Mouse (Mus musculus) spleen, embryonic (tissue): ENCODE measurements around the gene C1qb.

Experiments used
- CTCF ChIA-PET: fragments of 350-600 bp; sonication (Branson Sonifier 250); formaldehyde crosslinking; loops from one replicate; lab custom pipeline; 2022; lab: Charles Lee

Gene C1qb

GRCm38 (mm10) chr4:136886101-136886500 is at the start of gene C1qb:
Gene C1qb (minus strand): TSS chr4:136886187.
- CTCF ChIA-PET: no interaction called here

- CTCF ChIA-PET: no interaction called here
These were observed 49.0 kb upstream of the C1qb start for GRCm38 (mm10) chr4:136934746-136935613.

- CTCF ChIA-PET: no interaction called here
These were observed 44.5 kb upstream of the C1qb start for GRCm38 (mm10) chr4:136930474-136930873.

GRCm38 (mm10) chr4:136928928-136929327 is 42.9 kb upstream of the C1qb start:
- CTCF ChIA-PET: no interaction called here

- CTCF ChIA-PET: no interaction called here
These were observed 39.8 kb upstream of the C1qb start for GRCm38 (mm10) chr4:136925804-136926203.

GRCm38 (mm10) chr4:136924529-136924928 is 38.5 kb upstream of the C1qb start:
- CTCF ChIA-PET: no interaction called here

- CTCF ChIA-PET: no interaction called here
These were observed 33.5 kb upstream of the C1qb start for GRCm38 (mm10) chr4:136919526-136919925.

GRCm38 (mm10) chr4:136918834-136919233 is 32.8 kb upstream of the C1qb start:
- CTCF ChIA-PET: no interaction called here

- CTCF ChIA-PET: no interaction called here
These were observed 31.2 kb upstream of the C1qb start for GRCm38 (mm10) chr4:136917165-136917524.

GRCm38 (mm10) chr4:136916359-136917164 is 30.6 kb upstream of the C1qb start:
- CTCF ChIA-PET: no interaction called here

GRCm38 (mm10) chr4:136912841-136913240 is 26.9 kb upstream of the C1qb start:
- CTCF ChIA-PET: interaction anchor here (0.5 kb wide), 1 partner anchor 69 kb away, joined by 3 read pairs; no protein-coding TSS in a partner anchor

- CTCF ChIA-PET: interaction anchor here (0.7 kb wide), 1 partner anchor 1436 kb away, joined by 3 read pairs; no protein-coding TSS in a partner anchor
These were observed 25.8 kb upstream of the C1qb start for GRCm38 (mm10) chr4:136911804-136912203.

- CTCF ChIA-PET: interaction anchor here (0.7 kb wide), 1 partner anchor 1435 kb away, joined by 3 read pairs; no protein-coding TSS in a partner anchor
These were observed 25.2 kb upstream of the C1qb start for GRCm38 (mm10) chr4:136911211-136911646.

GRCm38 (mm10) chr4:136907809-136908208 is 21.8 kb upstream of the C1qb start:
- CTCF ChIA-PET: interaction anchor here (0.7 kb wide), 1 partner anchor 136 kb away, joined by 3 read pairs; no protein-coding TSS in a partner anchor

- CTCF ChIA-PET: no interaction called here
These were observed 21.0 kb upstream of the C1qb start for GRCm38 (mm10) chr4:136907033-136907432.

GRCm38 (mm10) chr4:136904767-136905539 is 19.0 kb upstream of the C1qb start:
- CTCF ChIA-PET: interaction anchor here (0.7 kb wide), 1 partner anchor 170 kb away, joined by 3 read pairs; no protein-coding TSS in a partner anchor

GRCm38 (mm10) chr4:136899154-136899553 is 13.2 kb upstream of the C1qb start:
- CTCF ChIA-PET: no interaction called here

GRCm38 (mm10) chr4:136898637-136899036 is 12.7 kb upstream of the C1qb start, which contains the start of gene C1qa:
Gene C1qa (minus strand): TSS chr4:136898803.
- CTCF ChIA-PET: no interaction called here

- CTCF ChIA-PET: no interaction called here
These were observed 12.2 kb upstream of the C1qb start for GRCm38 (mm10) chr4:136898084-136898598.

- CTCF ChIA-PET: no interaction called here
These were observed 10.5 kb upstream of the C1qb start for GRCm38 (mm10) chr4:136896461-136896860.

- CTCF ChIA-PET: no interaction called here
These were observed 9.9 kb upstream of the C1qb start for GRCm38 (mm10) chr4:136895861-136896260.
